Mouse (Mus musculus) brain, embryonic 14.5 days (tissue): Measurements from ENCODE around the gene Ucp1.

Experiments
- CTCF ChIP-seq: fragments of 200-500 bp; IDR thresholded peaks from 2 replicates; pipeline ENCODE4 v1.5.1; 2012; ENCODE audit warnings: inconsistent platforms, mild to moderate bottlenecking, moderate library complexity, borderline replicate concordance; ENCODE audit not compliant: insufficient read depth, insufficient read length; ENCODE audit errors: extremely low read depth
- POLR2A ChIP-seq: fragments of 200-500 bp; IDR thresholded peaks from 2 replicates; pipeline ENCODE4 v1.6.1; 2012; ENCODE audit warnings: mild to moderate bottlenecking, inconsistent platforms, borderline replicate concordance; ENCODE audit not compliant: poor library complexity, insufficient read depth, insufficient read length, severe bottlenecking; ENCODE audit errors: extremely low read depth

GRCm38 (mm10) chr8:83309836-83310235 lies 19.7 kb downstream of the Ucp1 start:
- TF ChIP-seq CTCF (no peak), POLR2A (no peak)
